Mouse (Mus musculus) heart, postnatal 0 days (tissue): ENCODE measurements around the gene Fam221b.

Experiments
- CTCF ChIP-seq: IDR thresholded peaks from 2 replicates; pipeline ENCODE4 v1.5.1; 2016; ENCODE audit warnings: antibody characterized with exemption, control low read depth, low read depth
- EP300 ChIP-seq: IDR thresholded peaks from 2 replicates; pipeline ENCODE4 v1.6.1; 2016; ENCODE audit warnings: antibody characterized with exemption, low read depth

DNA sequence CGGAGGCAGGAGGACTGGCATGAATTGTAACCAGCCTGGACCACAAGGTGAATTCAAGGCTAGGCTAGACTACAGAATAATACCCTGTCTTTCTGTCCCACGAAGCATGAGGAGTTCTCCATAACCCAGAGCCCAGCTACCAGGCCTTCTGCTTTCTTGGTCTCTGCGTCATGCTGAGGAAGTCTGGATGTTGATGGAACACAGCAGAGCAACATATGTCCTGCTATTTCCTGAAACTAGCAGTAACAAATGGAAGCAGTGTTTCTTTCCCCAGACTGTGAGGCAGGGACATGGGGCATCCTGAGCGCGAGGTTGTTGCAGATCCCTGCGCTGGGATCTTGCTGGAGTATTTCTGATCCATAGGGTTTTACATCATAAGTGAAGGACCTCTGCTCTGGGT is 9.6 kb upstream of the Fam221b start:
- no peak for TF ChIP-seq CTCF
- TF ChIP-seq EP300 = no peak
